Mouse (Mus musculus) right cerebral cortex, adult 2 months (tissue): Measurements from ENCODE around the gene Gm39566.

Source experiments
- DNase-seq, 2 experiments: peaks; one replicate each; pipeline ENCODE4 v3.0.0; 2021 to 2022; ENCODE audit warnings: low spot score in 2 of 2

The Gm39566 gene

DNA sequence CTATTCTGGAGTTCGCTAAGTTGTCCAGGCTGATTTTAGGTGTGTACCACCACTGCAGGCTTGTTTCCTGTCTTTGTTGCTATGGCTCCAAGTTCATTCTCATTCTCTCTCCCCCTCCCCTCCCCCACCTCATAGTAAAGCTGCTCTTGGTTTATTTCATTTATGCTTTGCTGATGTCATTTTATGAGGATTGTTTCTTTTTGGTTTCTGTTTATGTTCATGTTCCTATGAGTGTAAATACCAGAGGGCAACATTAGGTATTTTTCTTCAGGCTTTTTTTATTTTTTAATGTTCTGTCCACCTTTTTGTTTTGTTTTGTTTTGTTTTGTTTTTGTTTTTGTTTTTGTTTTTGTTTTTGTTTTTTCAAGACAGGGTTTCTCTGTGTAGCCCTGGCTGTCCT, 53.2 kb downstream of the Gm39566 start, which contains the start of gene Slc35g3:
TSS of gene Slc35g3 (minus strand) at position 101 of the 400 bp plus-strand sequence.
- DNase-seq: no peak
